Mouse (Mus musculus) G1E (cell line): ENCODE data around the gene Cep68. TPM values are rescaled to one million over a fixed set of nuclear protein-coding genes. Genes with fewer than 3 reads are reported as not detected.

Source experiments
- ATAC-seq: 2 replicates; pipeline ENCODE4 v1.8.0; 2016; ENCODE audit warnings: mild to moderate bottlenecking; ENCODE audit not compliant: insufficient number of reproducible peaks, poor library complexity, low FRiP score, severe bottlenecking; ENCODE audit errors: extremely low read depth
- DNase-seq: peaks from one replicate; pipeline ENCODE4 v3.0.0; 2012; ENCODE audit warnings: low spot score
- H3K27me3 ChIP-seq: 2 replicates; pipeline ENCODE4 v1.6.1; 2012; ENCODE audit warnings: mild to moderate bottlenecking, low read length, inconsistent platforms; ENCODE audit not compliant: insufficient read depth
- H3K36me3 ChIP-seq: replicated peaks from 2 replicates; pipeline ENCODE3; 2012; ENCODE audit warnings: mild to moderate bottlenecking, inconsistent platforms
- H3K4me1 ChIP-seq: 2 replicates; pipeline ENCODE4 v1.6.1; 2012; ENCODE audit warnings: low read depth, low read length, inconsistent platforms, mixed read lengths; ENCODE audit not compliant: insufficient read depth
- H3K4me3 ChIP-seq: 2 replicates; pipeline ENCODE4 v1.5.1; 2012; ENCODE audit warnings: low read depth, mild to moderate bottlenecking, inconsistent platforms, low read length, moderate library complexity, mixed read lengths
- H3K9me3 ChIP-seq: replicated peaks from 2 replicates; pipeline ENCODE4 v1.6.1; 2012; ENCODE audit warnings: inconsistent platforms
- CTCF ChIP-seq: IDR thresholded peaks from 2 replicates; pipeline ENCODE4 v1.5.1; 2012; ENCODE audit warnings: low read depth, low read length, inconsistent platforms, mixed read lengths
- GATA1 ChIP-seq: IDR thresholded peaks from 2 replicates; pipeline ENCODE4 v1.6.1; 2012; ENCODE audit warnings: borderline replicate concordance, low read length, inconsistent platforms, mixed read lengths
- GATA2 ChIP-seq: IDR thresholded peaks from 2 replicates; pipeline ENCODE4 v1.6.1; 2012; ENCODE audit warnings: low read depth, low read length, inconsistent platforms, borderline replicate concordance
- POLR2AphosphoS5 ChIP-seq: IDR thresholded peaks from 2 replicates; pipeline ENCODE4 v1.6.1; 2012; ENCODE audit warnings: low read depth, low read length, inconsistent platforms; ENCODE audit not compliant: insufficient replicate concordance
- TAL1 ChIP-seq: conservative IDR thresholded peaks from 2 replicates; pipeline ENCODE4 v1.6.1; 2012; ENCODE audit warnings: low read depth, low read length, inconsistent platforms, mixed read lengths
- polyA plus RNA-seq: library from polyadenylated mRNA; stranded (reverse); fragments of >175 nt; gene quantifications from 2 replicates; pipeline ENCODE4 v1.2.3, GENCODE M21; 2012
- total RNA-seq, 2 experiments: library from RNA; stranded (forward) in 1 of 2; stranded (reverse) in 1 of 2; fragments of 200-1000 nt in 1 of 2; fragments of >200 nt in 1 of 2; fragmentation: Nextera tagmentation in 1 of 2; gene quantifications; 2 replicates each; pipeline ENCODE4 v1.2.3; 2014 to 2017

Gene Cep68
- total and polyA plus RNA-seq, 3 experiments = 20.6 to 32.9 (median 23.3) TPM

- TF ChIP-seq GATA2 (no peak), GATA1 (no peak)
- Histone ChIP-seq H3K36me3 (no peaks in the 10 kb centered on the region), H3K9me3 (no peaks in the 10 kb centered on the region), H3K4me3 (no peak overlapping the region), H3K4me1 (no peaks in the 10 kb centered on the region), H3K27me3 (peaks cover 15% of the 10 kb centered on the region)
- DNase-seq = no peak
- ATAC-seq = no peak
Measured at GRCm38 (mm10) chr11:20275974-20276373, 26.7 kb upstream of the Cep68 start.

DNA sequence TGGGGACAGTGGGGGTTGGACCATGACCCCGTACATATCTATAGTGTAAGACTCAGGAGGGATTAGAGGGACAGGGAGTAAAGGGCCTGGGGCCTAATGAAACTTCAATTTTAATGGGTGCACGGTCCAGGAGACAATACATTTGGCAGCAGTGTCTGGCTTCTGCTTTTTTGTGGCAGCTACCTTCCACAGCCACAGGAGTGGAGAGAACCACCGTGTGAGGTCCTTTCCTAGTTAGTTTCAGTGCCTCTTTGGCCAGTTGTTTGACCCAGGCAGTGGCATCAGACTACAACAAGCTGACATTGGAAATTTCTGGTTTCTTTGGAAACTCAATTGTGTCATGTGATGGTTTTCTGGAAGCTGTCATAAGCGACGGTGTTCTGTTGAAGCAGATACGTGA, 20.7 kb upstream of the Cep68 start:
- H3K4me3 ChIP-seq = no peak overlapping the region
- H3K4me1 ChIP-seq = no peaks in the 10 kb centered on the region
- TF ChIP-seq GATA1 (no peak), CTCF (no peak), TAL1 (no peak), GATA2 (no peak), POLR2AphosphoS5 (no peak)
- no peaks in the 10 kb centered on the region for H3K36me3 ChIP-seq
- DNase-seq = no peak
- ATAC-seq = no peak
- H3K27me3 ChIP-seq = peaks cover 8% of the 10 kb centered on the region; the same call in 1 of the 2 replicates
- no peaks in the 10 kb centered on the region for H3K9me3 ChIP-seq

DNA sequence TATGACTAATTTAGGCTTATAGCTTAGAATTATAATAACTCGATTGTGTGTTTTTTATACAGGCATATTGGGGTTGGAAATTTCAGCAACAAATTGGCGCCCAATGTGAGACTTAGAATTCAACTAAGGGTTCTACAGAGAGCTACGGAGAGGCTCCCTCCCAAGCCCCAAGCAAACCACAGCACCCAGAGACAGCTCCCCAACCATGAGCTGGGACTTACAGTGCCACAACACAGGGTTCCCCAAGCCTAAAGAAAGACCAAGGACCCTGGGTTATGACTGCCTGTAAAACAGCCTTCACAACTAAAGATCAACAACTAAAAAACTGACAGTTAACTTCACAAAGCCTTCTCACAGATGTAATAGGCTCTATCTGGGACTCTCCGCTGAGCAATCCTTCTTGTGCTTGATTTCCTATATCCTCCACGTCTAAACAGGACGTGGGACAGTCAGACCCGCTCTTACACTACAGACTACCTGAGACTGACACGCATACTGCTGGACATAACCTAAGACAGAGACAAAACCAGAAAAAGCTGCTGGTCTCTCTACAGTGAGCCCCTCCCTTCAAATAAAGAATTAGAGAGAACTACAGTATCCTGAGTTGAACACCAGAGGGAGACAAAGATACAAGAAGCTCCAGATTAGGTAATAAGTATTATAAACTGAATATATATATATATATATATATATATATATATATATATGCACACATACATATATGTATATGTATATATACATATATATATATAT, 13.6 kb upstream of the Cep68 start:
- no peaks in the 10 kb centered on the region for H3K36me3 ChIP-seq
- H3K4me3 ChIP-seq = no peak overlapping the region
- no peaks in the 10 kb centered on the region for H3K9me3 ChIP-seq
- no peaks in the 10 kb centered on the region for H3K4me1 ChIP-seq
- TF ChIP-seq POLR2AphosphoS5 (no peak), GATA2 (no peak), TAL1 (no peak), GATA1 (no peak), CTCF (no peak)
- peak; percentile 14 for DNase-seq
- peaks cover 19% of the 10 kb centered on the region for H3K27me3 ChIP-seq
- no peak for ATAC-seq

DNA sequence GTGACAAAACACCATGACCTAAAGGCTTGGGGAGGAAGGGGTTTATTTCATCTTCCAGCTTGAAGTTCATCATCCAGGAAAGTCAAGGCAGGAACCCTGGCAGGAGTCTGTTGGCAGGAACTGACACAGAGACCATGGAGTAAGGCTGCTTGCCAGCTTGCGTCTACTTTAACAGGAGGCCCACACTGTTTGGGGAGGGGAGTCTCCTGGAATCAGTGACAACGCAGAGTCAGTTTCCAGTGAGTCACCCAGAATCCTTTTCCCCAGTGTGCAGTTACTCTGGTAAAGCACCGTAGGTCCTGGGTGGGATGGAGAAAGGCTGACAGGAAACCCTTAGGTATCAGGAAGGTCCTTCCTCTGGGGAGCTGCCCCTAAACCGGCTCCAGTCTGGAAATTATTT, 5.6 kb upstream of the Cep68 start:
- no peak for ATAC-seq
- TF ChIP-seq POLR2AphosphoS5 = no peak
- no peak for TF ChIP-seq CTCF
- no peak for TF ChIP-seq GATA2
- no peak for TF ChIP-seq TAL1
- no peak for TF ChIP-seq GATA1
- DNase-seq = no peak

DNA sequence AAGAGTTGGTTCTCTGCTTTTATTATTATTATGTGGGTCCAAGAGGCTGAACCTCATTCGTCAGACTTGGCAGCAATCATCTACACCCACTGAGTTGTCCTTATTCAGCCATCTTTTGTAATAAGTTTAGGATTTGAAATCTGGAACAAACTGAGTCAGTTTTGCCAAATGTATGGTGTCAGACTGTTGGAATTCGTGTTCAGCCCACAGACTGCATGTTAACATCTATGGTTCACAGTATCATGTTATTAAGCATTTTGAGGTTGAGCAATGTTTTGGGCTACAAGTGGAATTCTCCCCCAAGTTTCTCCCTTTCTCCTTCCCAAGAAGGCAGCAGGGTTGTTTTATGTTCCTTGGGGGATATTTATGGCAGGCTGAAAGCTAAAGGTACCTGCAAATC, 3.9 kb upstream of the Cep68 start:
- no peak for TF ChIP-seq GATA2
- no peak for TF ChIP-seq TAL1
- TF ChIP-seq CTCF = no peak
- no peak for TF ChIP-seq GATA1
- no peak for TF ChIP-seq POLR2AphosphoS5
- Histone ChIP-seq H3K36me3 (no peaks in the 10 kb centered on the region), H3K4me3 (no peak overlapping the region), H3K4me1 (peaks cover 21% of the 10 kb centered on the region), H3K9me3 (no peaks in the 10 kb centered on the region; the same call in 1 of the 2 replicates), H3K27me3 (peaks cover 19% of the 10 kb centered on the region)
- no peak for ATAC-seq
- DNase-seq = no peak

More for the DNA sequence above, 5.6 kb upstream of the Cep68 start:
- no peak overlapping the region for H3K4me3 ChIP-seq
- peaks cover 22% of the 10 kb centered on the region for H3K27me3 ChIP-seq
- no peaks in the 10 kb centered on the region; the same call in 1 of the 2 replicates for H3K9me3 ChIP-seq
- peaks cover 13% of the 10 kb centered on the region for H3K4me1 ChIP-seq
- H3K36me3 ChIP-seq = no peaks in the 10 kb centered on the region

GRCm38 (mm10) chr11:20250476-20251178, 1.4 kb upstream of the Cep68 start:
- Histone ChIP-seq H3K9me3 (no peaks in the 10 kb centered on the region; the same call in 1 of the 2 replicates), H3K27me3 (peaks cover 14% of the 10 kb centered on the region), H3K36me3 (peaks cover 21% of the 10 kb centered on the region), H3K4me1 (peaks cover 37% of the 10 kb centered on the region), H3K4me3 (no peak overlapping the region; the same call in 1 of the 2 replicates)
- ATAC-seq = no peak
- TF ChIP-seq CTCF (no peak), GATA2 (no peak), TAL1 (no peak), POLR2AphosphoS5 (no peak), GATA1 (no peak)
- no peak for DNase-seq
